Mouse (Mus musculus) neural tube, embryonic 14.5 days (tissue): ENCODE measurements around the gene Gm45713. TPM values are rescaled to one million over a fixed set of nuclear protein-coding genes. Genes with fewer than 3 reads are reported as not detected.

ENCODE experiments used
- ATAC-seq: fragments of 200-750 bp; cut with Nextera tagmentation; 2 replicates; pipeline ENCODE4 v1.8.0; 2017; ENCODE audit warnings: low read depth, mild to moderate bottlenecking, moderate TSS enrichment, moderate library complexity
- H3K27ac ChIP-seq: fragments of 300-500 bp; sonication (generic); 2 replicates; pipeline ENCODE4 v1.5.1; 2014; ENCODE audit warnings: low read depth, mild to moderate bottlenecking, control low read depth, low read length, moderate library complexity, mixed read lengths
- H3K27me3 ChIP-seq: fragments of 300-500 bp; sonication (generic); 2 replicates; pipeline ENCODE4 v1.6.1; 2014; ENCODE audit warnings: low read length; ENCODE audit not compliant: control insufficient read depth, insufficient read depth
- H3K36me3 ChIP-seq: fragments of 300-500 bp; sonication (generic); 2 replicates; pipeline ENCODE4 v1.6.1; 2014; ENCODE audit warnings: low read length, mixed read lengths; ENCODE audit not compliant: control insufficient read depth, insufficient read depth
- H3K4me1 ChIP-seq: fragments of 300-500 bp; sonication (generic); 2 replicates; pipeline ENCODE4 v1.6.1; 2014; ENCODE audit warnings: low read length; ENCODE audit not compliant: control insufficient read depth, insufficient read depth
- H3K4me2 ChIP-seq: fragments of 300-500 bp; sonication (generic); 2 replicates; pipeline ENCODE4 v1.6.1; 2014; ENCODE audit warnings: mild to moderate bottlenecking, low read depth, low read length, control low read depth
- H3K4me3 ChIP-seq: fragments of 300-500 bp; sonication (generic); 2 replicates; pipeline ENCODE4 v1.5.1; 2014; ENCODE audit warnings: low read depth, low read length, control low read depth, mixed read lengths
- H3K9ac ChIP-seq: fragments of 300-500 bp; sonication (generic); replicated peaks from 2 replicates; pipeline ENCODE4 v1.6.1; 2014; ENCODE audit warnings: low read depth, mild to moderate bottlenecking, control low read depth, low read length, mixed read lengths
- H3K9me3 ChIP-seq: fragments of 300-500 bp; sonication (generic); 2 replicates; pipeline ENCODE4 v1.6.1; 2016; ENCODE audit warnings: low read length; ENCODE audit not compliant: control insufficient read depth
- WGBS: fragments of 180-500 bp; shearing (Covaris S2); extraction: QIAGEN DNeasy Blood & Tissue Kit; methylation state at CpG from one replicate; pipeline ENCODE4 v1.1.7; 2014; 5-methylcytosine and 5-hydroxymethylcytosine counted together
- polyA plus RNA-seq: library from polyadenylated mRNA; unstranded; fragments of >200 nt; fragmentation: Nextera tagmentation; extraction: Ambion mirVana; gene quantifications from 2 replicates; pipeline ENCODE4 v1.2.1, GENCODE M21; 2014

Gene Gm45713
- polyA plus RNA-seq, 1 experiment from 2014 or later: not detected

DNA sequence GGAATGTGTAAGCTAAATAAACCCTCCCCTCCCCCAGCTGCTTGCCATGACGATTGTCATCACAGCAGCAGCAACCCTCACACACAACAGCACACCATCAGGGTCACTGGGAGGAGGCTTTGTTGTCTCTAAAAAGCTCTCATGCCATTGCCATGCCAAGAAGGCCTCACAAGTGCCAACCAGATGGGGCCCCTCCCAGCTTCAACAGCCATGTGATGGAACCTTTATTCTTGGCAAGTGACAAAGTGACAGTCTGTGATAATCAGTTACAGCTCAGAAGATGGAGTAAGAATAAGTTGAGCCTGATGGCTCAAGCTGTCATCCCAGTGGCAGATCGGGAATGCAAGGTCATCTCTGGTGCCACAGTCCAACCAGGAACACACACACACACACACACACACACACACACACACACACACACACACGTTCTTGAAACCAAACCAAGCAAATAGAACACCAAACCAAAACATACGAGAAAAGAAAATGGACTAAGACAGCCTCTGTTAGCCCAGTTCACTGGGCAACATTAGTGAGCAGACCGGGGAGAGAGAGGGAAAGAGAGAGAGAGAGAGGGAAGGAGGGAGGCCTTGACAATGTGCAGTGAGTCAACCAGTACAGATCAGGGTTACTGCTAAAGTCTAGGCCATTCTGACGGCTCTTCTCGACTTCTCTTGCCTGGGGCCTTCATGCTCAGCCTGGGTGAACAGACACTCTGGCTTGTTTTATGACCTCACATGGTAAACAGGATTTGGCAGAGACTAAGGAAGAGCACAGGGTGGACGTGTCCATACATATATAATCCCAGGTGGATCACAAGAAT is 4.1 kb upstream of the Gm45713 start:
- H3K27me3 ChIP-seq: peaks cover 2% of the 10 kb centered on the region; the same call in 1 of the 2 replicates
- H3K4me1 ChIP-seq: no peaks in the 10 kb centered on the region
- H3K27ac ChIP-seq: no peak overlapping the region
- no peaks in the 10 kb centered on the region for H3K9me3 ChIP-seq
- WGBS: 78% methylated on average over 8 of the region's 8 CpGs
- no peak overlapping the region for H3K9ac ChIP-seq
- no peaks in the 10 kb centered on the region; the same call in 1 of the 2 replicates for H3K36me3 ChIP-seq
- H3K4me3 ChIP-seq: no peak overlapping the region
- ATAC-seq: no peak
- no peak overlapping the region for H3K4me2 ChIP-seq

GRCm38 (mm10) chr7:45138403-45138802 is 2.4 kb upstream of the Gm45713 start:
- Histone ChIP-seq H3K27ac (no peak overlapping the region), H3K27me3 (peaks cover 2% of the 10 kb centered on the region; the same call in 1 of the 2 replicates), H3K9ac (no peak overlapping the region), H3K4me1 (no peaks in the 10 kb centered on the region), H3K4me2 (no peak overlapping the region), H3K4me3 (no peak overlapping the region), H3K9me3 (no peaks in the 10 kb centered on the region), H3K36me3 (no peaks in the 10 kb centered on the region)
- WGBS: 77% methylated on average over 1 of the region's 1 CpGs
- ATAC-seq: no peak

GRCm38 (mm10) chr7:45137171-45138006 is 1.4 kb upstream of the Gm45713 start:
- Histone ChIP-seq H3K4me2 (no peak overlapping the region), H3K9ac (no peak overlapping the region), H3K4me3 (no peak overlapping the region), H3K27me3 (peaks cover 2% of the 10 kb centered on the region; the same call in 1 of the 2 replicates), H3K4me1 (no peaks in the 10 kb centered on the region), H3K9me3 (no peaks in the 10 kb centered on the region), H3K36me3 (no peaks in the 10 kb centered on the region), H3K27ac (no peak overlapping the region)
- no peak for ATAC-seq
- 86% methylated on average over 12 of the region's 12 CpGs for WGBS

GRCm38 (mm10) chr7:45135370-45135769 is 661 bp downstream of the Gm45713 start:
- Histone ChIP-seq H3K27me3 (peaks cover 2% of the 10 kb centered on the region; the same call in 1 of the 2 replicates), H3K4me1 (no peaks in the 10 kb centered on the region), H3K4me3 (no peak overlapping the region), H3K27ac (no peak overlapping the region), H3K9me3 (no peaks in the 10 kb centered on the region), H3K36me3 (no peaks in the 10 kb centered on the region), H3K4me2 (0 out of 2 replicates have a peak overlapping the region, but pooled peaks have one; percentile 62), H3K9ac (no peak overlapping the region)
- 82% methylated on average over 3 of the region's 3 CpGs for WGBS
- no peak for ATAC-seq

DNA sequence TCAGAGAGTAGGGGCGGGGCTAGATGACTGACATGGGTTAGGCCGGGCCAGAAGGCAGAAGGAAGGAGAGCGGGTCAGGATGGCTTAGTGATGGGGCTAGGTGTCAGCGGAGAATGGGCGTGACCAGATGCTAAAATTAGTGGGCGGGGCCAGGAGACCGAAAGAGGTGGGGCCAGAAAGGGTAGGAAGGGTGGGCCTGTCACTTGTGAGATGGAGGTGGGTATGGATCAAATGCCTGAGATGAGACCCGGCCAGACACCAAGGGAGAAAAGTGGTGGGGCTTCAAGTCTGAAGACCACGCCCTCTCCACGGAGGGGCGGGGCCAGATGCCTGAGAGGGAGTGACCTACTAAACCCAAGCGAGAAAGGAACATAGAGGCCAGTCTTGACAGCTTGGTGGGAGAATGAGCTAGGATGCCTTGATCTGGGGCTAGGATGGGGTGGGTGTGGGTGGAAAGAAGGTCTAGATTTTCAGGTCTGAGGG is 1.4 kb downstream of the Gm45713 start:
- Histone ChIP-seq H3K36me3 (no peaks in the 10 kb centered on the region), H3K4me2 (no peak overlapping the region), H3K4me1 (no peaks in the 10 kb centered on the region), H3K27ac (no peak overlapping the region), H3K27me3 (peaks cover 2% of the 10 kb centered on the region; the same call in 1 of the 2 replicates), H3K4me3 (no peak overlapping the region), H3K9me3 (no peaks in the 10 kb centered on the region), H3K9ac (no peak overlapping the region)
- 16% methylated on average over 12 of the region's 12 CpGs for WGBS
- no peak for ATAC-seq

GRCm38 (mm10) chr7:45133446-45134159 is 2.4 kb downstream of the Gm45713 start:
- no peak overlapping the region for H3K9ac ChIP-seq
- no peaks in the 10 kb centered on the region for H3K36me3 ChIP-seq
- 80% methylated on average over 8 of the region's 8 CpGs for WGBS
- no peak overlapping the region for H3K4me3 ChIP-seq
- peaks cover 2% of the 10 kb centered on the region; the same call in 1 of the 2 replicates for H3K27me3 ChIP-seq
- H3K9me3 ChIP-seq: no peaks in the 10 kb centered on the region
- H3K27ac ChIP-seq: no peak overlapping the region
- ATAC-seq: no peak
- no peaks in the 10 kb centered on the region for H3K4me1 ChIP-seq
- no peak overlapping the region for H3K4me2 ChIP-seq

- H3K9ac ChIP-seq: no peak overlapping the region
- H3K4me2 ChIP-seq: no peak overlapping the region
- no peaks in the 10 kb centered on the region for H3K9me3 ChIP-seq
- H3K4me1 ChIP-seq: peaks cover 7% of the 10 kb centered on the region
- ATAC-seq: no peak
- 81% methylated on average over 11 of the region's 11 CpGs for WGBS
- no peak overlapping the region for H3K27ac ChIP-seq
- no peak overlapping the region for H3K4me3 ChIP-seq
- H3K36me3 ChIP-seq: peaks cover 6% of the 10 kb centered on the region
- H3K27me3 ChIP-seq: no peaks in the 10 kb centered on the region; the same call in 1 of the 2 replicates
These were observed 4.2 kb downstream of the Gm45713 start for GRCm38 (mm10) chr7:45131850-45132249.

- Histone ChIP-seq H3K27me3 (no peaks in the 10 kb centered on the region; the same call in 1 of the 2 replicates), H3K4me2 (peak overlapping the region; percentile 50), H3K9ac (no peak overlapping the region), H3K27ac (peak overlapping the region; percentile 92; the same call in 1 of the 2 replicates), H3K36me3 (peaks cover 25% of the 10 kb centered on the region), H3K4me3 (peak overlapping the region; percentile 35), H3K4me1 (peaks cover 15% of the 10 kb centered on the region), H3K9me3 (no peaks in the 10 kb centered on the region)
- WGBS: 53% methylated on average over 15 of the region's 15 CpGs
- ATAC-seq: no peak
These were observed 6.1 kb downstream of the Gm45713 start for GRCm38 (mm10) chr7:45129776-45130512.
